Mouse (Mus musculus): ENCODE results near the gene Tbx19.
A peak's percentile ranks its signal among the peaks of the same experiment; 100 is the strongest.

Tbx19 gene

GRCm38 (mm10) chr1:165110659-165111058, 49.9 kb downstream of the Tbx19 start:
- no peak for DNase-seq

GRCm38 (mm10) chr1:165109135-165109534, 51.4 kb downstream of the Tbx19 start:
- no peak for DNase-seq

GRCm38 (mm10) chr1:165108477-165108876, 52.1 kb downstream of the Tbx19 start:
- no peak for DNase-seq

- no peak for DNase-seq
These were observed 54.6 kb downstream of the Tbx19 start for GRCm38 (mm10) chr1:165106011-165106385.

GRCm38 (mm10) chr1:165105270-165106010, 55.1 kb downstream of the Tbx19 start:
- DNase-seq: no peak

GRCm38 (mm10) chr1:165104707-165105259, 55.8 kb downstream of the Tbx19 start:
- DNase-seq: no peak

GRCm38 (mm10) chr1:165099569-165099968, 61.0 kb downstream of the Tbx19 start:
- no peak for DNase-seq

- DNase-seq: no peak
These were observed 65.7 kb downstream of the Tbx19 start for GRCm38 (mm10) chr1:165094871-165095270.

GRCm38 (mm10) chr1:165091721-165092120, 68.9 kb downstream of the Tbx19 start:
- DNase-seq: peak; percentile 19

GRCm38 (mm10) chr1:165089556-165089955, 71.0 kb downstream of the Tbx19 start:
- no peak for DNase-seq

All from cerebellum, adult 11-12 months (tissue).